Mouse (Mus musculus) liver, postnatal 0 days (tissue): ENCODE results near the gene Kif26a. TPM values are rescaled to one million over a fixed set of nuclear protein-coding genes. Genes with fewer than 3 reads are reported as not detected.

Experiments used
- ATAC-seq: fragments of 200-750 bp; cut with Nextera tagmentation; 2 replicates; pipeline ENCODE4 v1.8.0; 2017; ENCODE audit warnings: mild to moderate bottlenecking, moderate library complexity
- DNase-seq: peaks from one replicate; pipeline ENCODE4 v3.0.0-alpha.2; 2016
- H3K27ac ChIP-seq: fragments of 300-500 bp; sonication (generic); 2 replicates; pipeline ENCODE4 v1.5.1; 2014; ENCODE audit warnings: antibody characterized with exemption, moderate library complexity, mild to moderate bottlenecking, low read depth
- H3K27me3 ChIP-seq: fragments of 300-500 bp; sonication (generic); 2 replicates; pipeline ENCODE4 v1.6.1; 2014; ENCODE audit warnings: low read length, control low read depth, mixed read lengths; ENCODE audit not compliant: insufficient read depth
- H3K36me3 ChIP-seq: fragments of 300-500 bp; sonication (generic); replicated peaks from 2 replicates; pipeline ENCODE4 v1.6.1; 2014; ENCODE audit warnings: mild to moderate bottlenecking, control low read depth, low read length, moderate library complexity, mixed read lengths; ENCODE audit not compliant: insufficient read depth
- H3K4me1 ChIP-seq: fragments of 300-500 bp; sonication (generic); 2 replicates; pipeline ENCODE4 v1.6.1; 2014; ENCODE audit warnings: antibody characterized with exemption, mild to moderate bottlenecking, control low read depth; ENCODE audit not compliant: insufficient read depth
- H3K4me2 ChIP-seq: fragments of 300-500 bp; sonication (generic); 2 replicates; pipeline ENCODE4 v1.6.1; 2014; ENCODE audit warnings: low read depth, mild to moderate bottlenecking, low read length, moderate library complexity, mixed read lengths
- H3K4me3 ChIP-seq: fragments of 300-500 bp; sonication (generic); 2 replicates; pipeline ENCODE4 v1.5.1; 2014; ENCODE audit warnings: low read depth, low read length
- H3K9ac ChIP-seq: fragments of 300-500 bp; sonication (generic); replicated peaks from 2 replicates; pipeline ENCODE4 v1.6.1; 2014; ENCODE audit warnings: mild to moderate bottlenecking, moderate library complexity
- H3K9me3 ChIP-seq: fragments of 300-500 bp; sonication (generic); 2 replicates; pipeline ENCODE4 v1.6.1; 2016; ENCODE audit warnings: mild to moderate bottlenecking, control low read depth, low read length, mixed read lengths
- CTCF ChIP-seq: sonication (generic); IDR thresholded peaks from 2 replicates; pipeline ENCODE4 v1.5.1; 2016; ENCODE audit warnings: antibody characterized with exemption, low read depth
- EP300 ChIP-seq: IDR thresholded peaks from 2 replicates; pipeline ENCODE4 v1.6.1; 2016; ENCODE audit warnings: antibody characterized with exemption, low read depth, mild to moderate bottlenecking
- WGBS: fragments of 180-500 bp; shearing (Covaris S2); extraction: QIAGEN DNeasy Blood & Tissue Kit; methylation state at CpG from one replicate; pipeline ENCODE4 v1.1.7; 2014; ENCODE audit not compliant: insufficient replicate concordance; 5-methylcytosine and 5-hydroxymethylcytosine counted together
- polyA plus RNA-seq: library from polyadenylated mRNA; unstranded; fragments of >200 nt; fragmentation: Nextera tagmentation; extraction: Ambion mirVana; gene quantifications from 2 replicates; pipeline ENCODE4 v1.2.1, GENCODE M21; 2015

The Kif26a gene
- polyA plus RNA-seq, 1 experiment from 2014 or later = 0.14 TPM

- H3K4me1 ChIP-seq = no peaks in the 10 kb centered on the region
- H3K36me3 ChIP-seq = no peaks in the 10 kb centered on the region
- DNase-seq (no peak), ATAC-seq (no peak)
- TF ChIP-seq EP300 (no peak), CTCF (no peak)
- H3K4me2 ChIP-seq = no peak overlapping the region
- no peak overlapping the region for H3K4me3 ChIP-seq
- WGBS = 10% methylated on average over 13 of the region's 13 CpGs
- H3K27ac ChIP-seq = no peak overlapping the region
- 0 out of 2 replicates have a peak, but pooled peaks cover 3% of the 10 kb centered on the region for H3K27me3 ChIP-seq
- no peaks in the 10 kb centered on the region for H3K9me3 ChIP-seq
- no peak overlapping the region for H3K9ac ChIP-seq
Observed at GRCm38 (mm10) chr12:112195019-112195418, 49.0 kb downstream of the Kif26a start.

GRCm38 (mm10) chr12:112196562-112196961 lies 50.6 kb downstream of the Kif26a start:
- ATAC-seq (no peak), DNase-seq (no peak)
- H3K9ac ChIP-seq = no peak overlapping the region
- H3K4me1 ChIP-seq = no peaks in the 10 kb centered on the region
- WGBS = 63% methylated on average over 10 of the region's 10 CpGs
- H3K27me3 ChIP-seq = 0 out of 2 replicates have a peak, but pooled peaks cover 3% of the 10 kb centered on the region
- TF ChIP-seq EP300 (no peak), CTCF (no peak)
- no peak overlapping the region for H3K4me3 ChIP-seq
- no peak overlapping the region for H3K4me2 ChIP-seq
- no peak overlapping the region for H3K27ac ChIP-seq
- H3K9me3 ChIP-seq = no peaks in the 10 kb centered on the region
- H3K36me3 ChIP-seq = no peaks in the 10 kb centered on the region

GRCm38 (mm10) chr12:112199363-112199762 lies 53.4 kb downstream of the Kif26a start:
- Histone ChIP-seq H3K27ac (no peak overlapping the region), H3K9ac (no peak overlapping the region), H3K9me3 (no peaks in the 10 kb centered on the region), H3K36me3 (no peaks in the 10 kb centered on the region), H3K27me3 (0 out of 2 replicates have a peak, but pooled peaks cover 3% of the 10 kb centered on the region), H3K4me3 (no peak overlapping the region), H3K4me2 (no peak overlapping the region), H3K4me1 (no peaks in the 10 kb centered on the region)
- DNase-seq = no peak
- no peak for TF ChIP-seq EP300
- no peak for TF ChIP-seq CTCF
- 76% methylated on average over 3 of the region's 3 CpGs for WGBS
- ATAC-seq = no peak

GRCm38 (mm10) chr12:112200045-112200444 lies 54.0 kb downstream of the Kif26a start:
- no peak for TF ChIP-seq EP300
- 0 out of 2 replicates have a peak, but pooled peaks have one; percentile 16 for TF ChIP-seq CTCF
- Histone ChIP-seq H3K9me3 (no peaks in the 10 kb centered on the region), H3K4me3 (no peak overlapping the region), H3K9ac (no peak overlapping the region), H3K27ac (no peak overlapping the region), H3K4me2 (no peak overlapping the region), H3K36me3 (no peaks in the 10 kb centered on the region), H3K4me1 (no peaks in the 10 kb centered on the region), H3K27me3 (0 out of 2 replicates have a peak, but pooled peaks cover 2% of the 10 kb centered on the region)
- WGBS = 46% methylated on average over 2 of the region's 2 CpGs
- DNase-seq (no peak), ATAC-seq (no peak)

GRCm38 (mm10) chr12:112207163-112207562 lies 61.2 kb downstream of the Kif26a start:
- WGBS = 68% methylated on average over 2 of the region's 2 CpGs
- Histone ChIP-seq H3K4me1 (no peaks in the 10 kb centered on the region), H3K9me3 (no peaks in the 10 kb centered on the region), H3K36me3 (no peaks in the 10 kb centered on the region), H3K27ac (no peak overlapping the region), H3K4me2 (no peak overlapping the region), H3K27me3 (no peaks in the 10 kb centered on the region), H3K9ac (no peak overlapping the region), H3K4me3 (no peak overlapping the region)
- TF ChIP-seq CTCF (no peak), EP300 (no peak)
- DNase-seq = no peak
- no peak for ATAC-seq

GRCm38 (mm10) chr12:112207734-112208133 lies 61.7 kb downstream of the Kif26a start:
- Histone ChIP-seq H3K36me3 (no peaks in the 10 kb centered on the region), H3K9ac (no peak overlapping the region), H3K4me3 (no peak overlapping the region), H3K4me1 (no peaks in the 10 kb centered on the region), H3K27ac (no peak overlapping the region), H3K9me3 (no peaks in the 10 kb centered on the region), H3K4me2 (no peak overlapping the region), H3K27me3 (no peaks in the 10 kb centered on the region)
- DNase-seq (no peak), ATAC-seq (no peak)
- WGBS = 75% methylated on average over 4 of the region's 4 CpGs
- TF ChIP-seq CTCF = no peak
- no peak for TF ChIP-seq EP300

GRCm38 (mm10) chr12:112210622-112211021 lies 64.6 kb downstream of the Kif26a start:
- WGBS = 73% methylated on average over 10 of the region's 13 CpGs
- ATAC-seq (no peak), DNase-seq (no peak)
- TF ChIP-seq CTCF = no peak
- Histone ChIP-seq H3K9ac (no peak overlapping the region), H3K36me3 (no peaks in the 10 kb centered on the region), H3K9me3 (no peaks in the 10 kb centered on the region), H3K4me2 (no peak overlapping the region), H3K4me1 (no peaks in the 10 kb centered on the region), H3K27ac (no peak overlapping the region), H3K27me3 (no peaks in the 10 kb centered on the region), H3K4me3 (no peak overlapping the region)
